Mouse (Mus musculus): ENCODE results near the gene Tex2.

DNA sequence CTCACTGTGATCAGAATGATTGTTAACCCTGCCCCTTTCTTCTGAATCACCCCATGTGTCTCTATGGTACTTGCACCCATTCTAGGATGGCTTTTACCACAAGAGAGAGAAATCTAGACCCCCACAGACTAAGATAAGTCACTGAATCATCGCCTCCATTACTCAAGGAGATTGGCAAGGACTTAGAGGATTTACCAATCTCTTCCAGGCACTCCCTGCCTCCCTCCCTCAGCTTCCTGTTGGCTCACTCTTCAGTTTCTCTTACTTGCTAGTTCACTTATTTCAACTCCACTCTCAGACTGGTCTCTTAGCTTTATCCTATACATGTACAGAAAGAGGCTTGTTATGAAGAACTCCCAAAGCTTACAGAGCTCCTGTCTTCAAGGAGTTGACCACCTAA is 137.9 kb downstream of the Tex2 start:
- TF ChIP-seq MAFK (IDR thresholded peaks at IDR 0.05; ENCODE audit: insufficient read depth, low read depth, low read length), result no peak
- no peak for TF ChIP-seq CHD2 (IDR thresholded peaks at IDR 0.05; ENCODE audit: low read depth, low read length)
